Mouse (Mus musculus): ENCODE data around the gene Acta2.

Gene Acta2

DNA sequence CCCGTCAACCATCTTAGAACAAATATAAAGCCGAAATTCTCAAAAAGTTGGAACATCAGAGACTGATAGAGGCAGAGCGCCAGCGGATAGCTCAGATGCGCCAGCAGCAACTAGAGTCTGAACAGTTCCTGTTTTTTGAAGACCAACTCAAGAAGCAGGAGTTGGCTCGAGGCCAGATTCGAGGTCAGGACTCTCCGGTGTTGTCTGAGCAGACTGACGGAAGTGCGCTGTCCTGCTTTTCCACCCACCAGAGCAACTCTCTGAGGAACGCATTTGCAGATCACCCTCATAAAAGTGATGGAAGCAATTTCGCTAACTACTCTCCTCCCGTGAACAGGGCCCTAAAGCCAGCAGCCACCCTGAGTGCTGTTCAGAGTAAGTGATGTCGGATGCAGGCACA is 21.4 kb downstream of the Acta2 start:
- in situ Hi-C loops (cut with MboI; ENCODE audit: unreplicated experiment in 2 of 2) = loop anchor here in 1 of 2 experiments (25.0 kb wide), 1 partner anchor 847 kb away; the partner anchor contains the start of gene Rnls

DNA sequence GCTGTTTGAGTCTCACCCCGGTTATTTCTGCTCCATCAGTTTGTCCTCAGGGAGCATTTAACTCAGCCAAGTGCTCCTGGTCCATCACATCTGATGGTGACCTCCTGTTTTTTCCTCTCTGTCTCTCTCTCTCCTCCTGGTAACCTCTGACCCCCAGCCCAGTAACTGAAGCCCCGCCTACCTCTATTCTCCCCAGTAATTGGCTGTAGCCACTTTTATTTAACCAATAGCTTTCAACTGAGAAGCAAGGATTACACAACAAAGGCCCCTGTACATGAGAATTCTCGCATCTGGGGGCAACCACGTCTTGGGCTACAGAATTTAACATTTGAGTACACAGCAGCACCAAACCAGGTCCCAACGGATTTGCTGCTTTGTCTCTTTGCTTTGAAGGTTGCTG is 23.1 kb downstream of the Acta2 start:
- in situ Hi-C loops (cut with MboI; ENCODE audit: unreplicated experiment in 2 of 2) = loop anchor here in 1 of 2 experiments (25.0 kb wide), 1 partner anchor 845 kb away; the partner anchor contains the start of gene Rnls

DNA sequence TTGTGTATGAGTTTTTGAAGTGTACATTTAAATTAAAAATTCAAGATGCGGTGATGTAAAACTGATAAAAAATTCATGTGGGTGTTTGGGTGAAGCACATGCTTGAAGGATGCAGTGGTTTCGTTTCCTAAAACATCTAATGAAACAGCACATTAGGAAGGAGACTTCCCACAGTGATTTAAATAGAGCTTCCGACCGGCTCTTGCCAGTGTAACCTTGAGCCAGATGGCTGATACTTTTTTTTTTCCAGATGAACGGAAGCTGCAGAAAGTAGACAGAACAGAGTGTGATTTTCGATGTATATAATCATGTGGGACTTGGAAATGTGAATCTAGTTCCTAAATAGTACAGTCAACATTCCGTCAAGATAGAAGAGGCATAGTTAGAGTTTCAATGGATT is 23.8 kb downstream of the Acta2 start:
- in situ Hi-C loops (cut with MboI; ENCODE audit: unreplicated experiment in 2 of 2) = loop anchor here in 1 of 2 experiments (25.0 kb wide), 1 partner anchor 844 kb away; the partner anchor contains the start of gene Rnls

DNA sequence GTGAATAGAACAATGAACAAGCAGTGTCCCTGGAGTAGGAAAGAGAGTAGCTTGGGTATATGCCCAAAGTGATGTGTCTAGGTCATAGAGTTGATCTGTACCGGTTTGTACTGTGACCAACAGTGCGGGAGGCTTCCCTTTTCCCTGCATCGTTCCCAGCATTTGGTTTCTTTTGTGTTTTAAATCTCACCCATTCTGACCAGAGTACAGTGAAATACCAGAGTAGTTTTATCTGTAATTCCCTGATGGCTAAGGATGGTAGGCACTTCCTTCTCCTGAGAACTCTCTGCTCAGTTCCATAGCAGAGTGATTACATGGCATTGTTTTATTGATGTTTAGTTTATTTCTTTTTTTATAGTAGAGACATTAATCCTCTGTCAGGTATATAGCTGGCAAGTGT is 32.6 kb downstream of the Acta2 start:
- in situ Hi-C loops (cut with MboI; ENCODE audit: unreplicated experiment in 2 of 2) = loop anchor here (5.0 to 25.0 kb wide), 6 partner anchors 36 to 1978 kb away; partner anchors contain the start of gene Ankrd22 (in 2 of the 2)

DNA sequence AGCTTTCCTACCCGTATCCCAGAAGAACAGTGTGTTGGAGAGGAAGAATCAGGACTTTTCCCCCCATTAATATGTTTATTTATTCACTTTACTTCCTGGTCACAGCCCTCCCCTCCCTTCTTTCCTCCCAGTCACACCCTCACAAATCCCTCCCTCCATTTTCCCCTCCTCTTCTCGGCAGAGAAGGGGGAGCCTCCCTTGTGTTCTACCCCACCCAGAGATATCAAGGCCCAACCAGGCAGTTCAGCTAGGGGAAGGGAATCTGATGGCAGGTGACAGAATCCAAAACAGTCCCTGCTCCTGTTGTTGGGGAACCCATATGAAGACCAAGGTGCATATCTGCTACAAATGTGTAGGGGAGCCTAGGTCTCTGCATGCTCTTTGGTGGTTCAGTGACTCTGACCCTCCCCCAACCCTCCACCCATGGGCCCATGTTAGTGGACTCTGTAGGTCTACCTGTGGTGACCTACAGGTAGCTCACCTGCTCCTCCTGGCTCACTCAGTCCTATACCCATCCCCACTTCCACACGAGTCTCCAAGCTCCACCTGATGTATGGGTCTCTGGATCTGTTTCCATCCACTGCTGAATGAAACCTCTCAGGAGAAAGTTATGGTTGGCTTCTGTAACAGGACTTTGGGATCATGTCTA is 34.5 kb downstream of the Acta2 start:
- in situ Hi-C loops (cut with MboI; ENCODE audit: unreplicated experiment in 2 of 2) = loop anchor here (5.0 to 25.0 kb wide), 6 partner anchors 34 to 1976 kb away; partner anchors contain the start of gene Ankrd22 (in 2 of the 2)

DNA sequence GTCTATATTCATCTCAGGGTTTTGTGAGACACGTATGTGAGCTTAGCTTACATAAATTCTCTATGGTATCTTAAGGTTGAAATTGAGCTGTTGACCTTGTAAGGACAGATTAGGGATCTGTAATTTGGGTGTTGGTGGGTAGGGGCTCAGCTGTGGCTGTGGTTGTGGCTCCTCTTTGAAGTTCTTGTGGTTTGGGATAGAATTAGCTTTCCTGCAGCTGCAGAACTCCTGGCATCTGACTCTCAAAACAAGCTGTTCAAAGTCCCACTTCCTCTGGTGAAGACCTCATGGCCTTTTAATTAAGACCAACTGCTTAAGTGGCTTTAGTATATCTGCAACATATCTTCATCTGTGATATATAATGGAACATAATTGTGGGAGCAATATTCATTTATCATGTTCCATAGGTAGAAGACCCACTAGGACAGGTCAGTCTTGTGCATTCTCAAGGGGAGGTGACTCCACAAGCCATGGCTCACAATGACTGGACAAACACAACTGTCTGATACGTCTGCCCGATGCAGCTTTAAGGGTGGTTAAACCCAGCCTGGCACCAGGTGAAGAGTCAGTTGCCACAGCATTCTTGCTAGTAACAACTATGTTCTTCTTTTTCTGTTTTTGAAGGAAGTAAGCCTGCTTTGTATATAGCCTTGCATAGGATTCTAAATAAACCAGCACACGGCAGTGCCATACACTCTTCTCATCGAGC is 36.0 kb downstream of the Acta2 start:
- in situ Hi-C loops (cut with MboI; ENCODE audit: unreplicated experiment in 2 of 2) = loop anchor here (5.0 to 25.0 kb wide), 6 partner anchors 995 to 1507 kb away; partner anchors contain the start of gene Pten (in 1 of the 2)

DNA sequence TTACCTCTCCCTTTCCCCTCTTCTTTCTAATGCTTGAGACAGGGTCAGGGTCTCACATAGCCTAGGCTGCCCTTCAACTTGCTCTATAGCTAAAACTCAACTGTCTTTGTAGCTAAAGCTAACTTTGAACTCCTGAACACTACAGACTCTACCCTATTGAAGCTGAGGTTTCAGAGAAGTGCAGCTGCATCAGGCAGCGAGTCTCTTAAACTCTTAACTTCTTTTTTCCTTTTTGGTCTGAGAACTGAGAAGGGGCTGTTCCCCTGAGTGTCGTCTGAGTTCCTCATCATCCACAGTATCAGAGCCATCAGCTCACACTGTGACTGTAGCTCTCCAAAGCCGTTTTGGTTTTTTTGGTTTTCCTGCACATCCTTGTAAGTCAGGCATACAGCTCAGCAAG is 37.6 kb downstream of the Acta2 start:
- in situ Hi-C loops (cut with MboI; ENCODE audit: unreplicated experiment in 2 of 2) = loop anchor here (5.0 to 25.0 kb wide), 6 partner anchors 993 to 1505 kb away; partner anchors contain the start of gene Pten (in 1 of the 2)

DNA sequence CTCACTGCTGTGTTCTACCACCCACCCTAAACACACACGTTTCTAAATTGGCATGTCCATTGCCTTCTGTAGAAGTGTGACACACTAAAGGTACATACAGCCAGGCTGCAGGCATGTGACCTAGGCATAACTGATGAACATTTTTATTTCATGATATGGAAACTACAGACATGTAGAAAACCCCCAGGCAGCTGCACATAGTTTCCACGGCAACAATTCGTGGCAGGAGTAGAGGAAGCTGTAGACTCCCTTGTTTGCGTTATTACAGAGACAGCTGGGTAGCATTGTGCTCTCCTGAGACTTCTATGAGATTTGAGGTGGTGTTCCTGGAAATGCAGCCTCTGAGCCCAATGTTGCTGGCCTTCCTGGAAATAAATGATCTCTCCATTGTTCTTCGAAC is 38.4 kb downstream of the Acta2 start:
- in situ Hi-C loops (cut with MboI; ENCODE audit: unreplicated experiment in 2 of 2) = loop anchor here (5.0 to 25.0 kb wide), 6 partner anchors 992 to 1505 kb away; partner anchors contain the start of gene Pten (in 1 of the 2)

DNA sequence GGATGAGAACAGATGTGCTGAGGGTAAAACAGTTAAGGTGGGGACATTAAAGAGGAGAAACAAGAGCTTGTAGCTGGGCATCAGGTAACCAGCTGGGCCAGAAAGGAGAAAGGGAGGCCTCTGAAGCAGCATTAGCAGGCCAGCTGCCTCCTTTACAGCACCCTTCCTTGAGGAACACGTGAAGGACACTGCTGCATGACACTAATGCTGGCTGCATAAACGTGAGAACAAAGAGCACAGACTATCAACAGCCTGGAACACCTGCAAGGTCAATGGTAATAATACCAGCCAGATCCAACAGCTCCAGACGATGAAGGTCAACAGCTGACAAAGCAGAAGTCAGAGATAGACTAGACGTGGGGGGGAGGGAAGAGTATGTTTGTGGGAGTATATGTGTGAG is 41.3 kb downstream of the Acta2 start:
- in situ Hi-C loops (cut with MboI; ENCODE audit: unreplicated experiment in 2 of 2) = loop anchor here (10.0 to 25.0 kb wide), 5 partner anchors 989 to 1502 kb away; no protein-coding TSS in a partner anchor

DNA sequence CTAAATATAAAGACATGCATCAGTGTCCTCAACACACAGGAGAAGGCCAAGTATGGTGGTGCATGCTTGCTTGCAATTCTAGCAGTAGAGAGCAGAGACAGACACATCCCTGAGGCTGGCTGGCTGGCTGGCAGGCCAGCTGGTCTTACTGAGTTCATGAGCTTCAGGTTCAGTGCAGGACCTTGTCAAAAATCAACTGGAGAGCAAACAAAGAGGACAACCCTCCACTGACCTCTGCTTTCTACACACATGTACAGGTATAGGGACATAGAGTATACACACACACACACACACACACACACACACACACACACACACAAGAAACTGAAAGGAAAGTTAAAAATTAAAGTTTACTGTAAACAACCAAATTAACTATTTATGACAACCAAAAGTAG is 42.1 kb downstream of the Acta2 start:
- in situ Hi-C loops (cut with MboI; ENCODE audit: unreplicated experiment in 2 of 2) = loop anchor here (10.0 to 25.0 kb wide), 5 partner anchors 988 to 1501 kb away; no protein-coding TSS in a partner anchor

DNA sequence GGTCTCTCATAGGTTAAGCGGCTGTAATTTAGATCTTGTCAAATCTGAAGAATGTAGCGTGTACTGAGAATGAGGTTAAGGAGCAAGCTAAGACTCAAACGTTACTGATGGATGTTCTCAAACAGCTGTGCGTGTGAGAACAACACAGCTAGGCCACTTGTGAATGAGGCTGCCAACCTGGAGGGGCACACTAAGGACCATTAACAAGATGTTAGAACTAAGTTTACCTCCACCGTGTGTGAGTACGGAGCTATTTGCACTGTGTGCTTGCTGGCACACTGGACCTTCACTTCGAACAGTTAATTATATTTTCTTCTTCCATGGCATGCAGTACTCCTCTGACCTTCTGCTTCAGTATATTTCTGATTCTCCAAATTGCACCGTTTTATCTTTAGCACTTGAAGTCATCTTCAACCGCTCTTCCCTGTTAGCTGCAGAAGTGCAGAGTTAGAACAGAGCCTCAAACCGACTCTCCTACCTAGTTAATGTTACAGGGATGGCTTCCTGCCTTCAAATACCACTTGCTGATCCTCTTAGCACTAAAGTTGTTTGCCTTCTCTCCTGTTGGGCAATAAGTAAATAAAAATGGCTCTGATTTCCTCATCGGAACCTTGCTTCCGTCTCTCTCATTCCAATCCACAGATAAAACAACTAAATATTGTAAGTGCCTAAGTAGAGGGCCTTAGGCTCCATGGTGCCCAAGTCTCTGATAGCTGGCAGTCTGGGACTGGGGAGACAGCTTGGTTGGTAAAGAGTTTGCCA is 42.7 kb downstream of the Acta2 start:
- in situ Hi-C loops (cut with MboI; ENCODE audit: unreplicated experiment in 2 of 2) = loop anchor here (10.0 to 25.0 kb wide), 5 partner anchors 988 to 1500 kb away; no protein-coding TSS in a partner anchor

DNA sequence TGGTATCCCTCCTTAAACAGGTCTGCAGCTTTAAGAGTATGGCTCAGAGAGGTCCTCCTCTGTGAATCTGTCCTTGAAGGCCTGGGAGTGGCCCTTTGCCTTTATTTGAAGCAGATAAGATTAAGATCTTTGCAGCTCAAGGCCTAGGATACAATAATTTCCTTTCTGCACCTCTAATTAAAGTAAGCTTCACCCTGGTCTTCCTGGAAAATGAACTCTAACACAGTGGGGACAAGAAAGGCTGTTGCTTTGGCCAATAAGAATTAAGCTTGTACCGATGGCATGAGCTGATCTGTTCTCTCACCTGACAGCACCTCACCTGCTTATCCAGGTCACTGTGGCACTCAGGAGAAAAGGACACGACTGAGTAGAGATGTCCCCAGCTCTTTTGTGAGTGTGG is 44.5 kb downstream of the Acta2 start:
- in situ Hi-C loops (cut with MboI; ENCODE audit: unreplicated experiment in 2 of 2) = loop anchor here (10.0 to 25.0 kb wide), 5 partner anchors 986 to 1499 kb away; no protein-coding TSS in a partner anchor

DNA sequence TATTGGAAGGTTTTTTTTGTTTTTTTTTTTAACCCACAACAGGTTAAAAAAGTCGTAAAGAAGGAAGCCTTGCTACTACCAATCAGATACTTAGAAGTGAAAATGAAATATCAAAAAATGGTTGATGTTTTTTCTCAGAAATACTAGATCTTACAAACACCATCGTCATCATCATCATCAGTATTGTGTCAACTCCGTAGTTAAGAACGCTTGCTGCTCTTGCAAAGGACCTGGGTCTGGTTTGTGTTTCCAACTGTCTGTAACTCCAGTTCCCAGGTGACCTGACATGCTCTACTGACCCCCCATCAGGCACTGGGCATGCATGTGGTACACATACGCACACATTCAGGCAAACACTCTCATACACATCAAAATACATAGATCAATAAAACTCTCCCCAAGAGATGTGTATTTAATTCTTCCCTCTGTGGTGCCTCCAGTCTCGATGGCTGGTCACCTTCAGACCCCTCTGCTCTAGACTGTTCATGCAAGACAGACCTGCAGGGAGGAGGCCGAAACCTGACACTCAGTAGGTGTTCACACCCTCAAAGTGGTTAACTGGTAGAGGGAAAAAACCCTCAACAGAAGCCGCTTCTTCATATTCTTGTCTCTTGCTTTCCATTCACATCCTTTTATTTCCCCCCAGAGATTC is 45.3 kb downstream of the Acta2 start:
- in situ Hi-C loops (cut with MboI; ENCODE audit: unreplicated experiment in 2 of 2) = loop anchor here (10.0 to 25.0 kb wide), 5 partner anchors 985 to 1498 kb away; no protein-coding TSS in a partner anchor

DNA sequence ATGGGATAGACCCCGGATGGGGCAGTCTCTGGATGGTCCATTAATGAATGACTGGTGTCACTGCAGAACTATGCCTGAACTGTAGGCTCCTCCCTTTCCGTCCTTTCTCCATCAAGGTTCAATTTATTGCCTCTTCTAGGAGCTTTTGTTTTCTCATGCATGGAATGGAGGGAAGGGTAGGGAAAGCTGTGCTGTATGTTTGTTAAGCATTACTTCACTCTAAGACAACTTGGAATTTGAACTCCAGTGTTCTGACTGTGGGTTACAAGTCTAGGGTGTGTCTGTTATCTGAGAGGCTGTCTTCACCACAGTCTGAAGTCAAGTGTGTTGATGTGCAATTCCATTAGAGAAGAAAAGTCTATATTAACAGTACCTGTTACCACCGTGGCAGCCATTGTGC is 46.4 kb downstream of the Acta2 start:
- in situ Hi-C loops (cut with MboI; ENCODE audit: unreplicated experiment in 2 of 2) = loop anchor here (25.0 kb wide), 3 partner anchors 1097 to 1497 kb away; no protein-coding TSS in a partner anchor

DNA sequence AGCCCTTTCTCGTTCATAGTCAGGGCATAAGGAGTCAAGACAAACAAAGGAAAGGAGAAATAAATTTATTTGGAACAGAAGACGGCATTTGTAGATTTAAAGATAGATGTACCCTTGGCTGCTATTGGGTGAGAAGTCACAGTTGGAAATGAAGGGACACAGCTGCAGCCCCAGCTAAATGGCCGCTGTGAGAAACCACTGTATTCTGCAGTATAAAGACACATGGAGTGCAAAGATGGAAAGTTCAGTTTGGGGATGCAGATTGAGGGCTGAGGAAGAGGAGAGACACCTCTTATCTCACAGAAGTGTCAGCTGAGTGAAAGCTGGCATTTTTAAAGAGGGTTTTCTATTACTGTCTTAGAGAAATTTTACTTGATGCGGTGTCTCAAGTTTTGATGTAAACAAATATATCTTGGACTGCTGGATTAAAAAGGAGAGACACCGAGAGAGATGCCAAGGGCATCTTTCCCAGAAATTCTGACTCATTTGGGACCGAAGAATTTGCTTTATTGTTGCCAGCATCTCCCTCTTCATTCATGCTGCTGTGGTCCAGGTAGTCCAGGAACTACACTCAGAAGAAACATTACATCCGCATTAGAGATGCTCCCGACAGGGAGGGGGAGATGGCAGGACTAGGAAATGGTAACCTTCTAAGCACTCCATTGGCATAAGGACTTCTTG is 48.5 kb downstream of the Acta2 start:
- in situ Hi-C loops (cut with MboI; ENCODE audit: unreplicated experiment in 2 of 2) = loop anchor here (25.0 kb wide), 3 partner anchors 1095 to 1495 kb away; no protein-coding TSS in a partner anchor

DNA sequence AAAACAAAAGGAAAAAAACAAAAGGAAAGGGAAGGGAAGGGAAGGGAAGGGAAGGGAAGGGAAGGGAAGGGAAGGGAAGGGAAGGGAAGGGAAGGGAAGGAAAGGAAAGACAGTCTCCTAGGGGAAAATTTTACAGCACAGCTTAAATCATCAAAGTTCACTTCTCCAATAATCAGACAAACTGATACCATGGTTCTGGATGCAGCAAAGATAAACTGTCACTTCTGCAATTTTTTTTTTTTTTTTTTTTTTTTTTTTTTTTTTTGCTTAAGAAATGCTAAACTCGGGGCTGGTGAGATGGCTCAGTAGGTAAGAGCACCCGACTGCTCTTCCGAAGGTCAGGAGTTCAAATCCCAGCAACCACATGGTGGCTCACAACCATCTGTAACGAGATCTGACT is 49.3 kb downstream of the Acta2 start:
- in situ Hi-C loops (cut with MboI; ENCODE audit: unreplicated experiment in 2 of 2) = loop anchor here (25.0 kb wide), 3 partner anchors 1094 to 1494 kb away; no protein-coding TSS in a partner anchor

DNA sequence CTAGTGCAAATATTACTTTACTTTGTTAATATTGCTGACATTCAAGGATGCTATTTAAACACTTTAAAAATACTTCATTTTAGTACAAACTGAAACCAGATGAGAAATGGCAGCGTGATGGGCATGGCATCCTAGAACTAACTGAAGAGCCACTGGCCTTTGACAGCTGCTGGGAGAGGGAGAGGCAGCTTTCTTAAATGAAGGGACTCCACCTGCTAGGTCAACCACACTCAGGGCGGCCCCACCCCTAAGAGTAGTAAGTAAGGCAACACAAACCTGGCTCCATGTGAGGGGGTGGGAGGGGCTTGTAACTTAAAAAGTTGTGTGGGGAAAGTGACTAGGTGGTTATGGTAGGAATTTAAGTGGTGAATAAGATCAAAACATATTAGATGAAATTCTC is 52.7 kb downstream of the Acta2 start:
- in situ Hi-C loops (cut with MboI; ENCODE audit: unreplicated experiment in 2 of 2) = loop anchor here (25.0 kb wide), 3 partner anchors 1090 to 1490 kb away; no protein-coding TSS in a partner anchor

DNA sequence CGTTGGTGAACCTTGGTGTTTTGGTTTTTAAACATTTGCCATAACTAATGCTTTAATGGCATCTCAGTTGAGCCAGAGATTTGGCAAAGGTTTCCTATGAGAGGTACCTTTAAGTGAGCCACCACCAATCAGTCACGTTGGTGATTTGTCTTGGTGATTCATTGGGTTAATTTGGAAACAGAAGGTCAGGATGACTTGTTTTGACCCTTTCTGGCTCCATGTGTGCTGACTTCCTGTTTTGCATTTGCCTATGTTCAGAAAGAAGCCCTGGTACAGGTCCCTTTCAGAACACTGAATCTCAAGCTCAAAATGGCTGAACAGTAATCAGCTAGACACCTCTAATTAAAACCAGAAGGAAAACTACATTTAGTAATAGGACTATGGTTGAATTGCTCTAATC is 55.9 kb downstream of the Acta2 start:
- in situ Hi-C loops (cut with MboI; ENCODE audit: unreplicated experiment in 2 of 2) = no loop called here

DNA sequence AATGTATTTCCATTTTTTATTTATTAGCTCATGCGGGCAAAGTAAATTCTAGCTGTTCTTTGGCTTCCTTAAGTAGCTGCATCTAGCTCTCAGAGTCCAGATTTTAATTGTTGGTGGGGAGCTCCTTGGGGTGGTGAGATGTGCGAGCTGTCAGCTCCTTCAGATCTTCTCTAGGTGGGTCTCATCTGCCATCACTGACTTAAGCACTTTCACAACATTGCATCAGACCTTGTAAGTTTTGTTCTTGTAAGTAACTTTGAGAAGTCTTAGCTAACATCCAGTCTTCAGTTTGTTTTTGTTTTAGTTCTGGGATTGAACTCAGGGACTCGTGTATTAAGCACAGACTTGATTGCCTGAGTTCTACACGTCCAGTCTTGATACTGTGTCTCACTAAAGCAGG is 56.5 kb downstream of the Acta2 start:
- in situ Hi-C loops (cut with MboI; ENCODE audit: unreplicated experiment in 2 of 2) = no loop called here

Data from v-Abl transformed pro-B cells (cell line).